Mouse (Mus musculus) natural killer cell, adult 2 months (primary cell): ENCODE measurements around the gene Cd33.
A peak's percentile ranks its signal among the peaks of the same experiment; 100 is the strongest.

Source experiments
- DNase-seq, 2 experiments: peaks; one replicate each; pipeline ENCODE4 v3.0.0; 2022; ENCODE audit warnings: low spot score in 2 of 2

Cd33 gene

DNA sequence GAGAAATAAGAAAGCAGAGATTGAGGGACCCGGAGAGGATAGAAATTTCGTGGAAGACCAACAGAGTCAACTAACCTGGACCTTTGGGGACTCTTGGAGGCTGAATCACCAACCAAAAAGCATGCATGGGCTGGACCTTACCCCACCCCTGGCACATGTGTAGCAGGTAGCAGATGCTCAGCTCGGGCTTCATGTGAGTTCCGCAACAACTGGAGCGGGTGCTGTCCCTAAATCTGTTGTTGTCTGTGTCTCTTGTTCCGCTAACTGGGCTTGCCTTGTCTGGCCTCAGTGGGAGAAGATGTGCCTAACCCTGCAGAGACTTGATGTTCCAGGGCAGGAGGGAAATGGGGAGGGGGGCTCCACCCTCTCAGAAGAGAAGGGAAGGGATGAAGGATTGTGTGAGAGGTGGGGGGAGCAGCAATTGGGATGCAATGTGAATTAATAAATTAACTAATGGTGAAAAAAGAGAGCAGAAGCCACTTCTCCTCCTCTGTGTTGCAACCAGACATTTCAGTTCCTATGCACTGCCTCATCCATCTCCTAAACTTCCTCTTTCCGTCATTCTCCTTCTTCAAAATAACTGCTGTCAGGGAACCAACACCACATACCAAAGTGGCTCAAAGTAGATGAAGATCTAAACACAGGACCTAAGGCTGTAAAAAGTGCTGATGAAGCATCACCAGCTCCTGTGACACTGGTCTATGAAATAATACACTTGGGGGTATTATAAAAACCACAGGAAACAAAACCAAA, at the start of gene Cd33:
Gene Cd33, minus strand, starts transcription at position 204 of the 753 bp plus-strand sequence.
- DNase-seq, result peak in 1 of 2 experiments; percentile 19

DNA sequence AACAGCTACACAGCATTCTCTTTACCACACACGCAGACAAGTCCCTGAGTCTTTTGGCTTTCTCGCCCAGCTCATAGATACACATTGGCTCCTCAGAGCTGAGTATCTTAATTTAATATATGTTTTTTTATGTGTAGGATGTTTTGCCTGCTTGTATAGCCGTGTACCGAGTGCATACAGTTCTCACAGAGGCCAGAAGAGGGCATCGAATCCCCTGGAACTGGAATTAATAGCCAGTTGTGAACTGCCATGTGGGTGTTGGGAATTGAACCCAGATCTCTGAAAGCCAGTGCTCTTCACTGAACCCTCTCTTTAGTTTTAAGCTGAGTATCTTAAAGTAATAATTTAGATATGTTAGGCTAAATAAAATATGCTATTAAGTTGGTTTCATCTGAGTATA, 40.6 kb upstream of the Cd33 start:
- no peak for DNase-seq

DNA sequence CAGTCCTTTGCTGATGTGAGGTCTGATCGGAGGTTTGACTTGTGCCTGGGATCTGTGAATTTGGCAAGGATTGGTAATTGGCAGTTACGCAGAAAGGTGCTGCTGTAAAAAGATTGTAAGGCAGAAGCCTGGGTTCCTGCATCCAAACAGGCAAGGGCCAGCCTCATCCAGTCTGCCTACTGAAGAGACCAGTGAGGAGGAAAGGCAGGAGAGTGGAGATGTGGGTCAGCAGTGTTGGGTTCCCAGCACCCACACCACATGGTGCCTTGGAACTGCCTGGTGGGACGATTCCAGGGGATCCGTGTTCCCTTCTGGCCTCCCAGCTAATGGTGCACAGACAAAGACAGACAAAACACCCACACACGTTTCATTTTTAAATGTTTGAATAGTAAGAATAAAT, 36.3 kb upstream of the Cd33 start:
- DNase-seq, result no peak

DNA sequence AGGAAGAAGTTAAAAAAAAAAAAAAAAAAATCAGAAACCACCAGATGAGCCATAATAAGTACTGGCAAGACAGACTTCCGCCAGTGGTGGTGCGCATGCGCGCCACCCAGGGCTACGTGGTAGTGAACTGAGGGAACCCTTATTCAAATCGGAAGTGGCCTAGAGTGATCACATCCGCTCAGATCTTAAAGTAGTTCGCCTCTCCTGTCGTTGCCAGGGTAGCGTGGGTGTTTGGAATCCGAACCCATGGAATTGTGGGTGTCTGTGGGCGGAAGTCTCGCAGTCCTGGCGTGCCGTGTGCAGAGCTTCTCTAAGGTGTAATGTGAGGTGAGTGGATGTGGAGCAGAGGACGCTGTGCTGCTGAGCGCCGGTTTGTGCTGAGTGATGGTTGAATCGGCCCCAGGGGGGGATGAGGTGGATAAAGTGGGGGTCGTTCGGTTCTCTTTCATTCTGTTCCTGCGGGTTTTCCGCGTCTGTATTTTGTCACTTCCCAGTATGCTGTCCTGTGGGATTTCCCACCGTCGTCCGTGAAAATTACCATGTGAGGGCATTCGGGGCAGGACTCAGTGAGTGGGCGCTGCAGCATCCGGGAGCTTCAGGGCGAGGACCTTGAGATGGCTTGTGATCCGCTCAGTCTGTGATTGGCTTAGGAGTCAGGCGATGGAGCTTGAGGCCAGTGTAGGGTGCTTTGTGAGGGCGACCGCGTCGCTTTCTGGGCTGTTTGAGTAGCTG, 35.4 kb upstream of the Cd33 start, which contains the start of gene Zfp719:
Gene Zfp719, plus strand, starts transcription at position 171 of the 732 bp plus-strand sequence.
- DNase-seq, result peak; percentile 89 to 92

DNA sequence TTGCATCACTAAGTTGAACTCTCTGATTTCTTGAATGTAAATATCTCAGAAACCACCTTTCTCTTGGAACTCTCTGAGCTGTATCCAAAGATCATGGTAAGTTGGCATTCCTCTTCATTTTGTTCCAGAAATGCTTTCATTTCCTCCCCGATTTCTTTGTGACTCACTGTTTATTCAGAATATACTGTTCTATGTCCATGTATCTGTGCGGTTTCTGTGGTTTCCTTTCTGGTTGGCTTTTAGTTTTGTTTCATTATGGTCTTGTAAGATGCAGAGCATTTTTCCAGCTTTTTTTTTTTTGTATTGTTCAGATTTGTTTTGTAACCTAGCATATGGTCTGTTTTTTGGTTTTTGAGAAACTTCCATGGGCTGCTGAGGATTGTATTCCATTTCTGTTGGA, 27.0 kb upstream of the Cd33 start:
- no peak for DNase-seq

DNA sequence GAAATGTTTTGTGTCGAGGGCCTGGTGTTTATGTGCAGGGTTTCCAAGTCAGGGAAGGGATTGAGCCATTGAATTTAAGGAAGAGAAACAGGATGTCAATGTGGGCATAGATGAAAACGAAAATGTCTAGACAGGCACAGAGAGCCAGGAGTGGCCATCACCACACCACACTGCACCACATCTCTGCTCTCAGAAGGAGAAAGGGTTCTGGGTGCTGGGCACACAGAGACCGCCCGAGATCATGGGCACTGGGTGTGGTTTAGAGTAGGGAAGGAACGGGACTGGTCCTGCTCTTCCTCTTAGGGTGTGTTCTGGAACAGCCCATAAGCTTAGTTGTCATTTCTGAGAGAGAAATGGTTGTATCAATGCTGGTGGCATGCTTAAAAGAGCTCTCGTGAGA, 19.1 kb upstream of the Cd33 start:
- DNase-seq, result no peak

DNA sequence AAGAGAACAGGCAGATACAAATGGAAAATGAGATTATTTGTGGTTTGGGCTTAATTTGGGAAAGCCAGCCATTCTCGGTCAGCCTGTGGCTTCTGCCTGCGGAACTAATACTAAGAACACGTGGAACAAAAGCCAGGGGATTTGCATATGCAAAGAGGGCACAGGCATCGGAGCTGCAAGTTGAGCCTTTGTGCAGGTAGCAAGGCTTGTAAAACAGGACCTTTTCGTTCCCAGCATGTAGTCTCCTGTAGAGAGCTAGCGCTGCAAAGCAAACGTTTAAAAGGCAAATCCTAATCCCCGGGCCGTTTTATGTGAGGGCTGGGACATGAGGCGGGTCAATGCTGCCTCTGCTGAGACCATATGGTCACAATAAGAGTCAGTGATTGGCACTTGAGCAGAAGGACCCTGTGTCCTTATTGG, 18.4 kb upstream of the Cd33 start:
- DNase-seq, result peak; percentile 3 to 57

DNA sequence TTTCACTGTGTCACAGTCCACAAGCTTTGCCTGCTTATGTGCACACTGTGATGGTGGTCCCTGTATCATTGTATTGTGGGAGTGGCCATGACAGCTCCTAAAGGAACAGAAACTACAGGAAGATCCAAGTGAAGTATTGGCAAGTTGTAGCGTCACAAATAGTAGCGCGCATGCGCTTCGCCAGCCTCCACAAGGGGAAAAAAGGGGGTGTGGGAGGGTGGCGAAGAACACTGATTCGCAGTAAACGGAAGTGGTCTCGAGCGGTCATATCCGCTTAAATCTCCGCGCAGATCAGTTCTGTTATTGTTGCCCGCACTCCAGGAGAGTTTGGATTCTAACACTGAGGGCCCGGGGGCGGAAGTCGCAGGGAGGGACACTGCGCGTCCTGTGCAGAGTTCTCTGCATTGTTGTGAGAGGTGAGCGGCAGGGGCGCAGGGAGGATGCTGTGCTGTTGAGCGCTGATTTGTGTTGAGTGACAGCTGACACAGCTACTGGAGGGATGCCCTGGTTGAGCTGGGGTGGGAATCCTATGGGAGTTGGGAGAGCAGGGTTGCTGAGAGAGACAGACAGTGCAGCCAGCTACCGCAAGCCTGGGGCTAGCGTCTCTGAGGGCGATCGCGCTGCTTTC, 17.9 kb upstream of the Cd33 start, which contains the start of gene Zfp658:
Gene Zfp658, plus strand, starts transcription at position 251 of the 628 bp plus-strand sequence.
- DNase-seq, result peak; percentile 84 to 87

DNA sequence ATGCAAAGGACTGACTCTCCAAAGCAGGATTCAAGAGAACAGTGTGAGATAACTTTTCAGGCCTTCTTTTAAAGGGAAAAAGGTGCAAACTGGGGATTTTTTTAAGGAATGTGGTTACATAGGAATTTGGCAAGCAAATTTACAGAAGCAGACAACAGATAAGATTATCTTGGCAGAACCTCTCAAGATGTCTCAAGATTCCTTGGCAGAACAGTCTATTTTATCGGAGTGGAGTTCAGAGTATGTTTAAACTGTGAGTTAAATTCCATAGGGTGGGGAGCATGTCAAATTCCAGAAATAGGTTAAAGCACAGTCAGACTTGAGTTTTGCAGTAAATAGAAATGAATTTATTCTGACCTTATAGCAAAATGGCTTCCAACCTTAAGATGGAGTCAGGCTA, 12.7 kb upstream of the Cd33 start:
- DNase-seq, result no peak

DNA sequence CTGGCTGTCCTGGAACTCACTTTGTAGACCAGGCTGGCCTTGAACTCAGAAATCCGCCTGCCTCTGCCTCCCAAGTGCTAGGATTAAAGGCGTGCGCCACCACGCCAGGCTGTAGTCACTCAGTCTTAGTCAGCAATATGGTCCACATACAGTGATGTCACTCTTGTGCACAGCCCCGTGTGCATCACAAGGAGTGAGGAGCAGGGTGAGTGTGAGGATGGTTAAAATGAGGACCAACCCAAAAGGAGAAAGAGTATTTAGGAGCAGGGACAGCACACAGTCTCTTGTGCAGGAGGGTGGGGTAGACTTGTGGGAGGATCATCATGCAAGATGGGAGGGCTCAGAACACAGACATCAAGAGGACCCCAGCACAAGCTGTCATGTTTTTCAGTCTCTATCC, 11.1 kb upstream of the Cd33 start:
- DNase-seq, result no peak

DNA sequence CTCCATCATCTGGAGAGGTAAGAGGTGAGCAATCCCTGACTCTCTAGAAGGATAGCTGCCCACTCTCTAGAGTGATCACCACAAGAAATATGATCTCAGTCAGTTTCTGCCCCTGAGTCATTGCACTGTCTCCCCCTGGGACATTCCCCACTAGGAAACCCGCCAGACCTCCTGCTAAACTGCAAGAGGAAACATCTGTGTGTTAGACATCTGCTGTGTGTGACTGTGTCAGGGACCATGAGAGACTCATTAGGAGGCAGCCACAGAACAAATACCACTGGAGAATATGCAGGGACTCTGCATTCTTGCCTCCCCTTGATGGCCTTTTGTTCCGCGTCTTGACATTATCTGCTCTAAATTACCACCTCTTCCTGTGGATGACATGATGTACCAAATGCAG, 10.3 kb upstream of the Cd33 start:
- DNase-seq, result no peak

DNA sequence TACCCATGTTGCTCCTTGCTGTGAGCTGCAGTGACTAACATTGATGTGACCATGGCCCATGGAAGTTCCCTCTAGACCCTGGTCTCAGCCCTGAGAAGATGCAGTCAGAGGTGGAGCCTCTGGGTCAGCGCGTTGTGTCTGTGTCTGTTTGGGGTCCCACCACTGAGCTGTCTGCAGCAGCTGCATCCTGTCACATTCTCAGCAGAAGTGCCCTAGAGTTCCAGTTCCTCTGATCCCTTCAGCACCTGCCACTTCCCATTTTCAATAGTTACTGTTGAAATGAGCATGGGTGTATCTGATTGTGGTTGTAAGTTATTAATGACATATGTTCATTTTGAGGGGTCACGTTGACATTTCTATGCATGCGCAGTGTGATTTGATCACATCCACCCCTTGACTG, 8.9 kb upstream of the Cd33 start:
- peak in 1 of 2 experiments; percentile 48 for DNase-seq

DNA sequence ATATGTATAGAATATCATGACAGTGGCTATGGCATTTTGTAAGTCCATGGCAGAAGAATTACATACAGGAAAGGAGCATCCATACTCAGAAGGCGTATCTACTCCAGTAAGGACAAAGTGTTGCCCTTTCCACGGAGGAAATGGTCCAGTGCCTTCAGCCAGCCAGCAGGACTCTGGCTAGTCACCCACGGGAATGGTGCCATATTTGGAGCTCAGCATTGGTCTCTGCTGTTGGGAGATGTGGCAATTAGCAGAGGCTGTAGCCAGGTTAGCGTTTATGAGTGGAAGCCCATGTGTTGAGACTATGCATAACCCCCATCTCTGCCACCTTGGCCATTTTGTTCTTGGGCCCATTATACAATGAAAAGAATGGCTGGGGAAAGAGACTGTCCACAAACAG, 4.0 kb upstream of the Cd33 start:
- DNase-seq, result no peak

DNA sequence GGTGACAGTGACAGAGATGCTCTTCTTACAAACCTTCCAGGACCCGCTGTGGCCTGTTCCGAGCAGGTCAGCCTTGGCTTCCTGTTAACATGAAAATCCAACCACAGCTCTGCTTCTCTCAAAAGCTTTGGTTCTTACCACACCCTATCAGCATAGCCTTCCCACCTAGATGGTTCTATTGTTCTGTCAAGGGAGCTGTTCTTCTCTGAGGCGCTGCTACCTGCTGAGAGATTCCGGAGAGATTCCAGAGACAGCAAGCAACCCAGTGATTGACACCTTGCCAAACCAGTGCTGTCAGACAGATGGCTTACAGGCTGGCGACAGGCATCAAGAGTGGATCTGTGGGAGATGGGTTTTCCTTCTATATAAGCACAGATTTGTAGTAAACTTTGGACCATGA, 3.4 kb upstream of the Cd33 start:
- DNase-seq, result no peak

DNA sequence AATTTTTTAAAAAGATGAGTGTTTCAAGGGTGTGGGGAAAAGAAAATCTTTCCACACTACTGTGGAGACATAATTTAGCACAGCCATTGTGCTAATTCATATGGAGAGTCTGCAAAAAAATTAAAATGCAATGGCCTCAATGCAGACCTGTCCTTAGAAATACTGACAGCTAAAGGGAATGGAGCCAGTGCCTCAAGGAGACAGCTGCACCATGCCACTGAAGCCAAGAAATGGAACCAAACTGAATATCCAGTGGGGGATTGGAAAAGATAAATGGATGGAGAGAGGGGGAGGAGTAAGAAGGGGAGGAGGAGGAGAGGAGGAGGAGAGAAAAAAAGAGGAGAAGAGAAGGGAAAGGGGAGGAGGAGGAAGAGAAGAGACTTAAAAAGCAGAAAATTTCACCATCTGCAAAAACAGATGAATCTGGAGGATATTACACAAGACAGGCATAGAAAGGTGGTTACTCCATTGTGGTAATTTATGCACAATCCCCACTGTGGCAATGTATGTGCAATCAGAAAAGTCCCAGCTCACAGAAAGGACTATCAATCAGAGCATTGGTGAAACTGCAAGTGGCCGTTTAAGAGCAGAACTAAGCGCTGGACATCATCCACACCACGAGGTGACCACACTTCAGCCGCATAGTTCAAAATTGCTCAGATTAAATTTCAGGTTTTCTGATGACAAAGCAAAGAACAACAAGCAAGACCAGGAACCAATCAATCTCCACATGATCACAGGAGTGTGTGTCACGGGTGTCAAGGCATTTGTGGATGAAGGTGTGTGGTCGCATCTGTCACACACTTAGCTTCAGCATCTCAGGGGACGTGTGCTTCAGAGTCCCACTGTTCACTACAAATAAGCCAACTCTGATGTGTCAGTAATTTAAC, 1.7 kb upstream of the Cd33 start:
- no peak for DNase-seq

DNA sequence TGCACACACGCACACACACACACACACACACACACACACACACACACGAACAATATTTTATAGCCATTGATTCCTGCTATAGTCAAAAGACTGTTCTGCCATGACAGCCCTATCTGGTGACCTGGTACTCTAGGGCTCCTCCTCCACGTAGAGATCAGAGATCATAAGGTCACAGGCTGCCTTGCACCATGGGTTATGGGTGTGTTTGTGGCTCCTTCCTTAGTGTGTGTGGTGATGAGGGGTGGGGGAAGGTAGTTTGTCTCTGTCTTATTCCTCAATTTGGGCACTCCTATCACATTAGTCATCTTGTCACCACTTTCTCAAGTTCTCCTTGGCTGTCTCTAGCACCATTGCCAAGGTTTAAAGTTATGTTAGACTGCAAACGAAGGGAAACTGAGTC, 5.7 kb downstream of the Cd33 start:
- no peak for DNase-seq

DNA sequence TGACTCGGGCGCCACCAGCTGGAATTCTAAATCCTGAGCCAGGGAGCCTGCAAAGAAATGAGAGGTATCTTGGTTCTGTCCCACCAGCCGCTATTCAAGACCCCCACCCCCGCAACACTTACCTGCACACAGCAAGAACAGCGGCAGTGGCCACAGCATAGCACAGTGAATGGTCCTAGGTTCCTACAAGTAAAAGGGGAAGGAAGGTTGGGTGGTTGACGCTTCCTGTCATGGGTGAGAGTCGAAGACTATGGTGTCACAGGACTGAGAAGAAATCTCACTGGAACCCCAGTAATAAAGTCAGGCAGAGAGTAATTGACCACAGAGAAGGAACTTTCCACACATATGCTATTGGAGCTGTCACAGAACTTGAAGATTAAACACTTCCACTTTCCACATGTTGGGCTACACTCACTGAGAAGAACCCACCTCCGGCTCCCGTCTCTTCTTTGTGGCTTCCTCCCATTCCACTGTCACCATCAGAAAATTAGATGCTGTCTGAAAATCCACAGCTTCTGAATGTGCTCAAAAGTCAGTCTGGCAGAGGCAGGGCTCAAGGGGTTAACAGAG, 11.2 kb downstream of the Cd33 start:
- DNase-seq, result peak in 1 of 2 experiments; percentile 31

DNA sequence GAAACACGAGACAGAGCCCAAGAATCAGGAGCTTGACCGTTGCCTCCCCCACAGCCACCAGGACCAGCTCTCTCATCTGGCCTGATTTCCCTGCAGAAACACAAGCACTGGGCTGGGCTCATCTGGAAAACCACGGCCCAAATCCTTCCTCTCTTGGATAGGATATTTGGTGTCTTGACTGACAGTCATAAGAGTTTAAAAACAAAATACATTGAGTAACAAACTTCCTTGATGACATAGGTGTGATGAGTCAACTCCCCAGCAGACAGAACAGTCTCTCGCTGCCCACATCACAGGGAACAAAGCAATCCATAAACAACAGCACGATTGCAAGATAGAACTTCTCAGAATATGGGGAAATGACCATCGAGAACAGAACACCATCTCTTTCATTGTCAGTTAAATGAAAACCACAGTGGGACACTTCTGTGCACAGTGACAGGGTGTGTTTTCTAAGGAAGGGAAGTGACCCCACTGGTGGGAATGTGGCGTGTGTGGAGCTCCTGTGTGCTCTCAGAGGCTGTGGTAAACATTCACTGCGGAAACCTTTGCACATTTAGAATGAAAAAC, 13.9 kb downstream of the Cd33 start:
- no peak for DNase-seq

DNA sequence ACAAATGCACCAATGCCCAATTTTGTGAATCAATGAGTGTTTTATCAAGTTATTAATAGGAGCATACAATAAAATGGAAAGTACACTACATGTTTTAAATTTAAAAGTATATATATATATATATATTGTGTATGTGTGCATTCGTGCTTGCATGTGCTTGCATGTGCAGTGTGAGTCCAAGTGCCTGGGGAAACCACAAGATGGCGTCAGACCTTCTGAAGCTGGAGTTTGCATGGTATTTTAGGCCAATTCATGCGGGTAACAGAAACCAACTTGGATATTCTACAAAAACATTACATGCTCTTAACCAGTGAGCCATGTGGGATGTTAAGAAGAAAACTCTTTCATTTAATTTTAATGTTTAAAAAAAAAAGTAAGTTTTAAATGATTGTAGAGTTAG, 18.9 kb downstream of the Cd33 start:
- DNase-seq, result no peak

DNA sequence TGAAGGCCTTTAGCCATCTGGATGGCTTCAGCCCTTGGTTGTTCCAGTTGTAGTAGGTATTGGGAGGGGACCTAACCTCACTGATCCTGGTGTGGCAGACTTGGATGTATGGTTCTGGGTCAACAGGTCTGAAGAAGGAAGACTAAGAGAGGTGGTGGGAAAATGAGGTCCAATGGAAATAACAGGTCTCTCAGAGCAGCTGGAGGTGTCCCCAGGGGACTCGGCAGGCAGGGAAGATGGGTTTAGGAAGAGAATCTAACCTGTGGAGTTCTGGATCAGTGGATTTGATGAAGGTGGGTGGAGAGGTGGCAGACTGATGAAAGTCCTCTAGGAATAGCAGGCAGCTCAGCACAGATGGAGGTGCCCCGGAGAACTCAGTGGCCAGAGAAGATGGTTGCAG, 21.5 kb downstream of the Cd33 start:
- DNase-seq, result no peak

DNA sequence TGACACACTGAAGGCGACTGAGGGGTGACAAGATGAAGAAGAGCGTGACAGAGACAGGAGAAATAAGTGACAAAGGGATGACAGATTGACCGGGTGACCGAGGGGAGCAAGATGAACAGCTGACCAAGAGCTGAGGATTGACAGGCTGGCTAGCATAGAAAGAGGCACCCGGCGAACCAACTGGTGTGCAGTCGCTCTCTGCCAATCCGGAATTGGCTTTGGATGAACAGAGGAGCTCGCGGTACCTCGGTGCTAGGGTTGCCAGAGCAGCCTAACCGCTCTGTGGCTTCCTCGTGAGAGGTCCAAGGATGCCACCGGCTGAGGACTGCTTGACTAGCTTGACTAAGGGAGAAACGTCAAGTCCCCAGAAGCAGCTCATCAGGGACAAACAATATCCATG, 25.9 kb downstream of the Cd33 start:
- DNase-seq, result no peak
